Mouse (Mus musculus): Measurements from ENCODE around the gene Tia1.

DNA sequence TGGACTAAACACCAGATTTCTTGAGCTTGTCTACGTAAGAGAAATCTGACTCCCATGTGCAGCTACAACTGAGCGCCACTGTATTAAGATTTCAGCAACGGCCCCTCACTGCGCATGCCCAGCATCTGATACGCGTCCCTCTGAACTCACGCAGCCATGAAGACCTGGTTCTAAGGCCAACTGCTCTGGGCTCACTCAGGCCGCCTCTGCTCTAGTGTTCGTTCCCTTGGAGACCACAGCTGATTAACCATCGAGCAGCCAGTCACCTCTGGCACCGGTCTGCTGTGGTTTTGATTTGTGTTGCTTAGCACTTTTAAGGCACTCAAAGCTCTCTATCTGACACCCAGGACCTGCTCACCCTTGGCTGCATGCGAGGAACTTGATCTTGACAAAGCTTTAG is 16.7 kb upstream of the Tia1 start:
- TF ChIP-seq GATA1 (IDR thresholded peaks at IDR 0.05; ENCODE audit: borderline replicate concordance, low read length) (no peak), FLI1 (IDR thresholded peaks at IDR 0.05; ENCODE audit: low read length) (no peak)
